In genomic region chr19:11928025-11928748, GRCm38 (mm10) we compare ENCODE assay signal across 24 mouse cellular contexts. TPM values are rescaled to one million over a fixed set of nuclear protein-coding genes. Genes with fewer than 3 reads are reported as not detected.
A peak's percentile ranks its signal among the peaks of the same experiment; 100 is the strongest.
DNase-seq lines count a peak whose midpoint lies in the region; ATAC-seq lines count a peak whose summit lies in the region.
"Had no signal": no experiment of that assay in that cellular context is flagged by ENCODE, and none has a peak within 500 bp of the region (broad histone marks: within the 10 kb centered on the region; RNA-seq: fewer than 3 reads in every experiment).

No protein-coding gene starts in this region.

- H3K4me3 ChIP-seq in heart, embryonic 11.5 days (ENCODE audit: low read depth, low read length): no peak overlapping the region
- no peak overlapping the region for H3K4me3 ChIP-seq in liver, embryonic 16.5 days (ENCODE audit: low read depth, low read length)
- H3K4me3 ChIP-seq: embryonic facial prominence, embryonic 13.5 days; forebrain, embryonic 13.5 days; gastrocnemius, adult 2 months; heart, embryonic 15.5 days; hindbrain, embryonic 15.5 days; layer of hippocampus, adult 2 months; midbrain, embryonic 13.5 days; neural tube, embryonic 12.5 days had no signal

- H3K36me3 ChIP-seq in heart, embryonic 11.5 days (ENCODE audit: control insufficient read depth, insufficient read depth, low read length): peaks cover 53% of the 10 kb centered on the region
- H3K36me3 ChIP-seq in liver, embryonic 16.5 days (ENCODE audit: control insufficient read depth, insufficient read depth): peaks cover 30% of the 10 kb centered on the region

- no peaks in the 10 kb centered on the region for H3K9me3 ChIP-seq in heart, embryonic 11.5 days (replicated peaks; ENCODE audit: control insufficient read depth, low read length)
- no peaks in the 10 kb centered on the region for H3K9me3 ChIP-seq in liver, embryonic 16.5 days (replicated peaks; ENCODE audit: control insufficient read depth, low read length)
- H3K9me3 ChIP-seq: embryonic facial prominence, embryonic 13.5 days; forebrain, embryonic 13.5 days; heart, embryonic 15.5 days; hindbrain, embryonic 15.5 days; midbrain, embryonic 13.5 days; neural tube, embryonic 12.5 days had no signal

- no peak for DNase-seq in heart, adult 9 months (ENCODE audit: low spot score in 2 of 2)
- peak; percentile 56 for DNase-seq in NIH3T3 (ENCODE audit: low read depth)
- DNase-seq in embryo, embryonic 11 days: peak; percentile 5
- DNase-seq in gastrocnemius, adult 18-20 months (ENCODE audit: low spot score): no peak
- DNase-seq in spleen, postnatal 14 days (ENCODE audit: low spot score in 2 of 2): no peak
- no peak for DNase-seq in left cerebral cortex, adult 9 months (ENCODE audit: low spot score in 2 of 2)
- DNase-seq: adrenal gland, postnatal 14 days; B cell, adult 2 months; cerebellum, adult 2 months; gastrocnemius, adult 2 months; kidney, adult 9 months; left cerebral cortex, postnatal 4 days; retina, postnatal 1 day had no signal

- no peaks in the 10 kb centered on the region for H3K27me3 ChIP-seq in heart, embryonic 11.5 days (ENCODE audit: control insufficient read depth, insufficient read depth, low read length)
- no peaks in the 10 kb centered on the region for H3K27me3 ChIP-seq in liver, embryonic 16.5 days (ENCODE audit: control insufficient read depth, insufficient read depth, low read depth, low read length)
- H3K27me3 ChIP-seq: embryonic facial prominence, embryonic 13.5 days; forebrain, embryonic 13.5 days; heart, embryonic 15.5 days; hindbrain, embryonic 15.5 days; midbrain, embryonic 13.5 days; neural tube, embryonic 12.5 days had no signal

- peak; percentile 85 for ATAC-seq in heart, embryonic 11.5 days (replicated peaks; ENCODE audit: insufficient number of reproducible peaks, low FRiP score, low TSS enrichment)
- ATAC-seq in liver, embryonic 16.5 days (ENCODE audit: low read depth): peak; percentile 97
- ATAC-seq: forebrain, embryonic 13.5 days; lung, postnatal 0 days; midbrain, embryonic 13.5 days had no signal

- no peak overlapping the region for H3K27ac ChIP-seq in heart, embryonic 11.5 days (ENCODE audit: low read depth, low read length)
- H3K27ac ChIP-seq in liver, embryonic 16.5 days (ENCODE audit: low read length): peak overlapping the region; percentile 52
- H3K27ac ChIP-seq: embryonic facial prominence, embryonic 13.5 days; forebrain, embryonic 13.5 days; gastrocnemius, adult 2 months; heart, embryonic 15.5 days; hindbrain, embryonic 15.5 days; layer of hippocampus, adult 2 months; midbrain, embryonic 13.5 days; neural tube, embryonic 12.5 days had no signal

- H3K9ac ChIP-seq in heart, embryonic 11.5 days (ENCODE audit: low read depth, low read length): no peak overlapping the region
- H3K9ac ChIP-seq in liver, embryonic 16.5 days (ENCODE audit: low read depth, low read length): no peak overlapping the region
- H3K9ac ChIP-seq: embryonic facial prominence, embryonic 13.5 days; forebrain, embryonic 13.5 days; heart, embryonic 15.5 days; hindbrain, embryonic 15.5 days; midbrain, embryonic 13.5 days; neural tube, embryonic 12.5 days had no signal

- 84% methylated on average over 4 of the region's 4 CpGs for WGBS in heart, embryonic 11.5 days (ENCODE audit: insufficient replicate concordance)
- WGBS in liver, embryonic 16.5 days (ENCODE audit: insufficient replicate concordance): 40% methylated on average over 4 of the region's 4 CpGs

- no peak overlapping the region for H3K4me2 ChIP-seq in heart, embryonic 11.5 days
- H3K4me2 ChIP-seq in liver, embryonic 16.5 days (ENCODE audit: low read depth, low read length): no peak overlapping the region
- H3K4me2 ChIP-seq: embryonic facial prominence, embryonic 13.5 days; forebrain, embryonic 13.5 days; heart, embryonic 15.5 days; hindbrain, embryonic 15.5 days; midbrain, embryonic 13.5 days; neural tube, embryonic 12.5 days had no signal

- H3K4me1 ChIP-seq in heart, embryonic 11.5 days (ENCODE audit: control insufficient read depth, insufficient read depth, low read length): no peaks in the 10 kb centered on the region
- peaks cover 8% of the 10 kb centered on the region for H3K4me1 ChIP-seq in liver, embryonic 16.5 days (ENCODE audit: control insufficient read depth, low read depth, low read length)
- H3K4me1 ChIP-seq: embryonic facial prominence, embryonic 13.5 days; forebrain, embryonic 13.5 days; heart, embryonic 15.5 days; hindbrain, embryonic 15.5 days; midbrain, embryonic 13.5 days; neural tube, embryonic 12.5 days had no signal

RNA-seq across cellular contexts. Expression of gene Patl1, which starts 16.0 kb away (rescaled TPM):
- 22.9 and 23.3 TPM in 2 replicates for polyA plus RNA-seq in heart, embryonic 11.5 days (2014; fragmentation: Nextera tagmentation; extraction: Ambion mirVana)
- 6.8 TPM in 2 replicates for polyA plus RNA-seq in liver, embryonic 16.5 days (2015; fragmentation: Nextera tagmentation; extraction: Ambion mirVana)
- total RNA-seq in gastrocnemius, adult 18-20 months (2021): 10 to 100 TPM; 23.6 to 27.3 TPM

RNA-seq across cellular contexts. Expression of gene Osbp, which starts 37.6 kb away (rescaled TPM):
- 8.6 and 11.8 TPM in 2 replicates for polyA plus RNA-seq in heart, embryonic 11.5 days (2014; fragmentation: Nextera tagmentation; extraction: Ambion mirVana)
- 1.7 TPM in 2 replicates for polyA plus RNA-seq in liver, embryonic 16.5 days (2015; fragmentation: Nextera tagmentation; extraction: Ambion mirVana)
- 10 to 100 TPM; 53.4 to 56.3 TPM for total RNA-seq in gastrocnemius, adult 18-20 months (2021)

RNA-seq across cellular contexts. Expression of gene Olfr1420, which starts 41.8 kb away (rescaled TPM):
- polyA plus RNA-seq in heart, embryonic 11.5 days (2014; fragmentation: Nextera tagmentation; extraction: Ambion mirVana): 0.29 TPM in 1 of 2 replicates, not detected in the other
- not detected in 2 replicates for polyA plus RNA-seq in liver, embryonic 16.5 days (2015; fragmentation: Nextera tagmentation; extraction: Ambion mirVana)
- not detected for total RNA-seq in gastrocnemius, adult 18-20 months (2021)
- total RNA-seq: adrenal gland, postnatal 14 days; gastrocnemius, adult 2 months; layer of hippocampus, adult 2 months; left cerebral cortex, postnatal 4 days had no signal
- polyA plus RNA-seq: cerebellum, adult 2 months; hindbrain, embryonic 15.5 days; neural tube, embryonic 12.5 days; spleen, adult 2 months had no signal

RNA-seq across cellular contexts. Expression of gene Olfr1419, which starts 53.3 kb away (rescaled TPM):
- polyA plus RNA-seq in heart, embryonic 11.5 days (2014; fragmentation: Nextera tagmentation; extraction: Ambion mirVana): not detected in 2 replicates
- not detected in 2 replicates for polyA plus RNA-seq in liver, embryonic 16.5 days (2015; fragmentation: Nextera tagmentation; extraction: Ambion mirVana)
- not detected for total RNA-seq in gastrocnemius, adult 18-20 months (2021)
- total RNA-seq: adrenal gland, postnatal 14 days; gastrocnemius, adult 2 months; layer of hippocampus, adult 2 months; left cerebral cortex, postnatal 4 days had no signal
- polyA plus RNA-seq: embryonic facial prominence, embryonic 13.5 days; forebrain, embryonic 13.5 days; heart, embryonic 15.5 days; hindbrain, embryonic 15.5 days; lung, postnatal 0 days; midbrain, embryonic 13.5 days; neural tube, embryonic 12.5 days; spleen, adult 2 months had no signal

Comparison
In these comparisons a context has a peak if more than half of its experiments do, and no peak if none do; other contexts are left out.
1. DNase-seq: peak in NIH3T3 (single experiment) and embryo, embryonic 11 days (single experiment); none in heart, adult 9 months (0 of 2), gastrocnemius, adult 18-20 months (single experiment), spleen, postnatal 14 days (0 of 2) and left cerebral cortex, adult 9 months (0 of 2).